Mouse (Mus musculus): Measurements from ENCODE around the gene Atp11a. TPM values are rescaled to one million over a fixed set of nuclear protein-coding genes. Genes with fewer than 3 reads are reported as not detected.

Atp11a gene
- polyA plus RNA-seq, 1 experiment from 2014 or later = 7.5 TPM

GRCm38 (mm10) chr8:12905122-12905521, 148.3 kb downstream of the Atp11a start:
- no peak for DNase-seq (ENCODE audit: low spot score)

- DNase-seq (ENCODE audit: low spot score) = no peak
These were observed 148.9 kb downstream of the Atp11a start for GRCm38 (mm10) chr8:12905599-12906321.

GRCm38 (mm10) chr8:12906597-12906996, 149.8 kb downstream of the Atp11a start:
- no peak for DNase-seq (ENCODE audit: low spot score)

- no peak for DNase-seq (ENCODE audit: low spot score)
These were observed 150.9 kb downstream of the Atp11a start for GRCm38 (mm10) chr8:12907730-12908129.

- no peak for DNase-seq (ENCODE audit: low spot score)
These were observed 155.2 kb downstream of the Atp11a start for GRCm38 (mm10) chr8:12912011-12912410.

- DNase-seq (ENCODE audit: low spot score) = peak; percentile 6
These were observed 158.6 kb downstream of the Atp11a start for GRCm38 (mm10) chr8:12915187-12916006.

GRCm38 (mm10) chr8:12916156-12916900, 159.5 kb downstream of the Atp11a start:
- no peak for DNase-seq (ENCODE audit: low spot score)

GRCm38 (mm10) chr8:12917029-12917428, 160.2 kb downstream of the Atp11a start:
- DNase-seq (ENCODE audit: low spot score) = no peak

GRCm38 (mm10) chr8:12917831-12918230, 161.0 kb downstream of the Atp11a start:
- no peak for DNase-seq (ENCODE audit: low spot score)

Other genes starting within 250 kb of the Atp11a start
- not detected in 2 replicates for gene Spaca7, start 184.0 kb upstream of the Atp11a start, polyA plus RNA-seq (2015; fragmentation: Nextera tagmentation; extraction: Ambion mirVana)
- 36.3 and 36.6 TPM in 2 replicates for gene Tubgcp3, start 84.8 kb upstream of the Atp11a start, polyA plus RNA-seq (2015; fragmentation: Nextera tagmentation; extraction: Ambion mirVana)
- gene Mcf2l, start 116.8 kb downstream of the Atp11a start, polyA plus RNA-seq (2015; fragmentation: Nextera tagmentation; extraction: Ambion mirVana) = 4.8 and 5.3 TPM in 2 replicates